Mouse (Mus musculus) adrenal gland, postnatal 36 days (tissue): Measurements from ENCODE around the gene Dus3l. TPM values are rescaled to one million over a fixed set of nuclear protein-coding genes. Genes with fewer than 3 reads are reported as not detected.

Source experiments
- DNase-seq, 2 experiments: peaks; one replicate each; pipeline ENCODE4 v3.0.0; 2021; ENCODE audit warnings: mixed read lengths in 1 of 2
- long read RNA-seq, 2 experiments: library from polyadenylated mRNA; stranded (forward); transcript quantifications; one replicate each; pipeline ENCODE4 v2.0.0; 2021; ENCODE audit warnings: borderline sequencing depth in 2 of 2
- total RNA-seq, 2 experiments: library from RNA; stranded (reverse); gene quantifications; 2 replicates each; pipeline ENCODE4 v1.2.3; 2021

Dus3l gene
- total RNA-seq, result 10 to 100 TPM; 31.5 to 32.5 TPM
- long read RNA-seq, experiment 1, transcript Dus3l-201 (13 exons, 2,025 nt), result major isoform, 35 of 61 reads
- long read RNA-seq, experiment 1, partial matches to known transcripts, result 14 of 61 reads
- long read RNA-seq, experiment 1, other reads (novel, unspliced or antisense), result 12 of 61 reads
- long read RNA-seq, experiment 2, transcript Dus3l-201 (13 exons, 2,025 nt), result major isoform, 22 of 30 reads
- long read RNA-seq, experiment 2, partial matches to known transcripts, result 2 of 30 reads
- long read RNA-seq, experiment 2, other reads (novel, unspliced or antisense), result 4 of 30 reads

GRCm38 (mm10) chr17:56764474-56765354 lies at the start of gene Dus3l:
Dus3l (plus strand) TSS chr17:56764757.
- peak; percentile 85 to 87 for DNase-seq

- DNase-seq, result no peak
Observed at GRCm38 (mm10) chr17:56715360-56715759, 49.2 kb upstream of the Dus3l start.

GRCm38 (mm10) chr17:56715914-56716654 lies 48.5 kb upstream of the Dus3l start:
- DNase-seq, result no peak

GRCm38 (mm10) chr17:56716655-56717362 lies 47.7 kb upstream of the Dus3l start:
- peak; percentile 95 for DNase-seq

GRCm38 (mm10) chr17:56717363-56718058 lies 47.0 kb upstream of the Dus3l start, which contains the start of the genes Ndufa11 and Vmac:
Ndufa11 (plus strand) TSS chr17:56717767.
Vmac (minus strand) TSS chr17:56718022.
- peak; percentile 94 to 96 for DNase-seq

DNA sequence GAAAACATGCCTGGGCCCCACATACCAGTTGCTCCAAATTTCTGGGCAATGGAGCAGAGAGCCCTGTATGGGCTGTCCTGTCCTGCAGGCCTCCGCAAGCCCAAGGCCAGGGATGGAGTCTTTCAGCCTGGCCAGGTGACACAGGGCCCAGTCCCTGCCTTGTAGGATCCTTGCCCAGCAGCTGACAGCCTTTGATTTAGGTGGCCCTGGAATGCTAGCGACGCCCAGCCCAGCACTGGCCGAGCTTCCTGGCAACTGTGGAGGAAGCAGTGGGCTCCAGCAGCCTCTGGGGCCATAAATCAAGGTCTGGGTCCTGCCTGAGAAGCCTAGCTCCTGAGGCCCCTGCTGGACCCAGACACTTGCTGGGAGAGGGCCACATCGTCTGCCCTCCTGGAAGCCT lies 42.1 kb upstream of the Dus3l start:
- peak; percentile 70 to 78 for DNase-seq

DNA sequence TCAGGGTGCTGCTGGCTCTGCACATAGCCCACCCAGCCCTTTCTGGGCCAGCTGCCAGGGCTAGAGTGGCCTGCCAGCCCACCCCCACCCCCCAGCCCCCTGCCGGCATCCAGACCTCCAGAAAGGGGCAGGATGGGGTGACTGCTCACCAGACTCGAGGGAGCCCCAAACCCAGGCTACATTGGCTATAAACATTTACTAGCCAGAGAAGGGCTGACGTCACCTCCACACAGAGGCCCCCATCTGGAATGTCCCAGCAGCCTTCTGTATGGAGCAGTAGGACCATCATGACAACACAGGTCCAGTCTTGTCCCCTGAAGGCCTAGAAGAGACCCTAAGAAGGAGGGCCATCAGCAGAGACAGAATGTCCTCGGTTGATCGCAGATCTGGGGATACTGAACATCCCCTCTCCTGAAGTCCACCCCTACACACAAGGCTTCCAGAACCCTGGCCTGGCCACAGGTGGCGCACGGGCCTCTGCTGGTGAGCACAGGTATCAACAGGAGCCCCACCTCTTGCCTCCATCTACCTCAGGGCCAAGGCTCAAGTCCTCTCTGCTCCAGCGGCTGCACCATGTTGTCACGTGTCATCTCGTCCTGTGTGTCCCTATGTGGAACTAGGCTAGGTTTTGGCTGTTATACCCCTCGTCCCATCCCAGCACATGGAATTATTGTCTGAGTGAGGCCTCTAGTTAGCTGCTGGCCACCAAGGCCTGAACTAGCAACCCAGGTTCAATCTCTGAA lies 41.0 kb upstream of the Dus3l start:
- DNase-seq, result no peak

GRCm38 (mm10) chr17:56727029-56727649 lies 37.4 kb upstream of the Dus3l start:
- DNase-seq, result no peak

GRCm38 (mm10) chr17:56727659-56728058 lies 36.9 kb upstream of the Dus3l start:
- DNase-seq, result no peak

- no peak for DNase-seq
Observed at GRCm38 (mm10) chr17:56728117-56728516, 36.4 kb upstream of the Dus3l start.

- DNase-seq, result no peak
Observed at GRCm38 (mm10) chr17:56729151-56729550, 35.4 kb upstream of the Dus3l start.

GRCm38 (mm10) chr17:56729656-56730055 lies 34.9 kb upstream of the Dus3l start:
- DNase-seq, result no peak

DNA sequence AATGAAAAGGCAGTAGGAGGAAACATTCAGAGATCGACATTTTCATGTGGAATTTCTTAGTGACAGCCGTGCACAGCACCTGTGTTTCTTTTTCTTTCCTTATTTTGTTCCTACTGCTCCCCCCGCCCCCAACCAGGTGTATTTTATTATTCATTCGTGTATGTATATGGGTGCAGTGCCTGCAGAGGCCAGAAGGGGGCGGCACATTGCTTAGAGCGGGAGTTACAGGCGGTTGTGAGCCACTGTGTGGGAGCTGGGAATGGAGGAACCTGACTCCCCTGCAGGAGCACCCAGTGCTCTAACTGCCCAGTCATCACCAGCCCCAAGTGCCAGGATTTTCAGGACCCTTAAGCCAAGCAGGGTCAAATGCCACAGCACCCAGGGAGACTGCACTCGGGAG lies 28.0 kb upstream of the Dus3l start:
- no peak for DNase-seq

DNA sequence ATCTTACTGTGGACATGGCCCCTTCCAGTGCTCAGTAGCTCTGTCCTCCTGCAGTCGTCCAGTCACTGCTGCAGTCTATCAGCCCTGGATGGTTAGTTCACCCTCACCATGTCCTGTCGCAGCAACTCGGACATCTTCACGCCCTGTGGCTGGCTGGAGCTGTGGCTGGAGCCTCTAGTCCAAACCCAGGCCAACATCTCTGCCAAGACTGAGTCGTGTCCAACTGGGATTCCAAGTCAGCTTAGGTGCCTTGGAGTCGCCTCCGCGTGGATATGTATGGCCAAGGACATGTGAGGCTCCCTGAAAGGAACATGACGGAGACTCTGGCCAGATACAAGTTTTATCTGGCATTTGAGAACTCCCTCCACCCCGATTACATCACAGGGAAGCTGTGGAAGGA lies 26.3 kb upstream of the Dus3l start:
- no peak for DNase-seq

DNA sequence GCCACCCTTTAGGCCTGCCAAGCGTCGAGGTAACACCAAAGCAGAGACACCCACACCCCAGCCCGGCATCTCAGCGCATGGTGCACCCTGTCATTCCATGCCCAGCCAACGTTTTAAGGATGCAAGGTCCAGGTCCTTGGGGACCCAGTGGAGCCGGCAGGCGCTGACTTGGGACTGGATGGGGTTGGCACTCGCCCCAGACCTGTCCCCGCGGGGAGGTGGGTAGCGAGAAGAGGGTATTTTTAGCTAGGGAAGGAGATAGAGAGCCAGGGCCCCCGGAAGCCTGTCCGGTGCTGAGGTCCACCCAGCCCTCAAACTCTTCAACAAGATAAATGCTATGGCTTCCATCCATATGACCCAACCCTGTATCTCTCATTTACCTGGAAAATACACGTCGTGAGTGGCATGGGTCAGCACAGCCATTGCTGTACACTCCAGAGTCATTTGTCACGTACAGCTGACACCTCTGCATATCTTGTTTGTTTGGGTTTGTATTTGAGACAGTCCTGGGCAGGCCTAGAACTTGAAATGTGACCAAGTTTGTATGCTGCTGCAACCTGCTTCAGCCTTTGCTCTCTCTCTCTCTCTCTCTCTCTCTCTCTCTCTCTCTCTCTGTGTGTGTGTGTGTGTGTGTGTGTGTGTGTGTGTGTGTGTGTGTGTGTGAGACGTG lies 24.3 kb upstream of the Dus3l start:
- no peak for DNase-seq

DNA sequence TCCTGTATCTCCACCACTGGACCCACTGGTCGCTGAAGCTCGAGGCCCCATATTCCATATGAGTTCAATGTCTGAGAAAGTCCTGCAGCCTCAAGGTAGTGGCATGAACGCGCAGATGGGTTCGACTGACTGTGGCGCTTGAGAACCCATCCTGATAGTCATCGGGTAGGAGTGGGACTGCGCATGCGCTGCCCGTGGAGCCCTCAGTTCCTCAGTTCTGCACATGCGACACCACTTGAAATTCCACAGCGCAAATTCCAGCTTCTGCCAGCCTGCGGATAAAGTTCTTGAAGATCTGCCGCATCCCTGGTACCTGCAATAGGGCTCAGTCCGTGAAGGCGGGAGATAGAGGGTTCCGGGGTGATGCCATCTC lies 23.8 kb upstream of the Dus3l start:
- DNase-seq, result no peak

- no peak for DNase-seq
Observed at GRCm38 (mm10) chr17:56744173-56744572, 20.4 kb upstream of the Dus3l start.

DNA sequence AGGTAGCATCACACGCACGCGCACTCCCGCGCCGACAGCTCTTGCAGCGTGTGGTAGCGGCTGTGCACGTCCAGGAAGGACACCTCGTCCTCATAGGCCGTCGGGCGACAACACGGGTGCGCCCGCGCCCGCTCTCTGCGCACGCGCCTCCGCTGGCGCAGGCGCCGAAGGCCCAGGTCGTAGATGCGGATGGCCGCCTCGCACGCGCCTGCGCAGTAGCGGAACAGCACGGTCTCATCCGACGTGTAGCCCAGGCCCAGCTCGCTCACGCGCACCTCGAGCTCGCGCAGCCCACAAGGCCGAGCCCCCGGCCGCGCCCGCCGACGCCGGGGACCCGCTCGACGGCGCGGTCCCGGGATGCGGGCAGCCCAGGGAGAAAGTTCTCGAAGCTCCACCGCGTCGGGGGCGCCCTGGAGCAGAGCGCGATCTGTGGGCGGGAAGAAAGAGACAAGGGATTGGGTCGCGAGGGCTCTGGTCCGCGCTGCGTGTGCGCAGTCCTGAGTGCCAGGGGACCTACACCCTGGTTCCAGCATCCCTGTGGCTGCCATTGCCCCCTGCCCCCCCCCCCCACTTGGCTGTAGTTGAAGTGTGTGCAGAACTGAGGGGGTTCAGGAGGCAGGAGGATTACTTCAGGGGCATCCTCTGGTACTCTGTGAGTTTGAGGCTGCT lies 13.0 kb upstream of the Dus3l start:
- DNase-seq, result peak; percentile 49 to 61

DNA sequence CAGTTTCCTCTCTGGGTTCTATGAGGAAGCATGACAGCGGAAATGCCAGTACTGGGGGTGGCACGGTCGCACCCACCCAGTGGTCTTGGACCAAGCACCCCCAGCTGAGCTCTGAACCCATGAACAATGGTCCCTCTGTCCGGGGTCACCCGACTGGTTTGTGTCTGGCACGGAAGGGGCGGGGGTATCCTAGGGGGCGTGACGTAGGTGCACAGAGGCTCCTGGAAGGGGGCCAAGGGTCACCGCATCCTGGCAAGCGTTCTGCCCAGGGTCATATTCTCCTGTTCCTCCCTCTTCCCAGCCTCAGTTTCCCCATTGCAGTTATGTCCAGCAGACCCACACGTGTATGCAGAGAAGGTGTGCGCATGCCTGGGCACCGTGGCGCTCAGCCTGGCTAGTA lies 11.1 kb upstream of the Dus3l start:
- DNase-seq, result no peak
